Mouse (Mus musculus) kidney, postnatal 25 days (tissue): ENCODE results near the gene Atf7ip.
A peak's percentile ranks its signal among the peaks of the same experiment; 100 is the strongest.
"Not testable (repeated sequence)": the region's sequence is repeated elsewhere in the genome, so short reads cannot be mapped to it uniquely, and the experiment has no call there.

Experiments used
- DNase-seq, 2 experiments: peaks; one replicate each; pipeline ENCODE4 v3.0.0; 2021; ENCODE audit warnings: mixed read lengths in 2 of 2

The Atf7ip gene

GRCm38 (mm10) chr6:136505867-136506266, at the start of gene Atf7ip:
Gene Atf7ip, plus strand, starts transcription at chr6:136506167.
- DNase-seq: not testable (repeated sequence)

GRCm38 (mm10) chr6:136456302-136456701, 49.7 kb upstream of the Atf7ip start:
- peak in 1 of 2 experiments; percentile 4 for DNase-seq

- no peak for DNase-seq
Measured at GRCm38 (mm10) chr6:136459156-136459555, 46.8 kb upstream of the Atf7ip start.

GRCm38 (mm10) chr6:136463491-136463890, 42.5 kb upstream of the Atf7ip start:
- DNase-seq: no peak

- DNase-seq: peak; percentile 60 to 79
Measured at GRCm38 (mm10) chr6:136464121-136464621, 41.8 kb upstream of the Atf7ip start.

- DNase-seq: peak; percentile 73 to 89
Measured at GRCm38 (mm10) chr6:136465021-136465420, 40.9 kb upstream of the Atf7ip start.

GRCm38 (mm10) chr6:136465959-136466381, 40.0 kb upstream of the Atf7ip start:
- DNase-seq: peak; percentile 66 to 84

- peak; percentile 87 to 89 for DNase-seq
Measured at GRCm38 (mm10) chr6:136466956-136467750, 38.8 kb upstream of the Atf7ip start.

GRCm38 (mm10) chr6:136467837-136468236, 38.1 kb upstream of the Atf7ip start:
- DNase-seq: no peak

- DNase-seq: peak; percentile 96 to 98
Measured at GRCm38 (mm10) chr6:136468401-136468912, 37.5 kb upstream of the Atf7ip start.

- peak; percentile 43 to 72 for DNase-seq
Measured at GRCm38 (mm10) chr6:136468974-136469792, 36.8 kb upstream of the Atf7ip start.

GRCm38 (mm10) chr6:136469807-136470206, 36.2 kb upstream of the Atf7ip start:
- no peak for DNase-seq

- peak; percentile 80 to 92 for DNase-seq
Measured at GRCm38 (mm10) chr6:136470321-136471230, 35.4 kb upstream of the Atf7ip start.

GRCm38 (mm10) chr6:136471601-136472000, 34.4 kb upstream of the Atf7ip start:
- DNase-seq: no peak

- DNase-seq: no peak
Measured at GRCm38 (mm10) chr6:136472779-136473178, 33.2 kb upstream of the Atf7ip start.

- no peak for DNase-seq
Measured at GRCm38 (mm10) chr6:136473472-136474129, 32.4 kb upstream of the Atf7ip start.

- no peak for DNase-seq
Measured at GRCm38 (mm10) chr6:136475171-136475860, 30.7 kb upstream of the Atf7ip start.

GRCm38 (mm10) chr6:136477878-136478277, 28.1 kb upstream of the Atf7ip start:
- no peak for DNase-seq

- no peak for DNase-seq
Measured at GRCm38 (mm10) chr6:136483531-136483930, 22.4 kb upstream of the Atf7ip start.

- DNase-seq: no peak
Measured at GRCm38 (mm10) chr6:136484093-136484492, 21.9 kb upstream of the Atf7ip start.

GRCm38 (mm10) chr6:136486166-136486565, 19.8 kb upstream of the Atf7ip start:
- no peak for DNase-seq
